Mouse (Mus musculus): Measurements from ENCODE around the gene Ttll5. TPM values are rescaled to one million over a fixed set of nuclear protein-coding genes. Genes with fewer than 3 reads are reported as not detected.

The Ttll5 gene
- total RNA-seq, 1 experiment from 2014 or later: 21.9 TPM

GRCm38 (mm10) chr12:86014174-86014573 lies 189.7 kb downstream of the Ttll5 start:
- no peak for DNase-seq

DNA sequence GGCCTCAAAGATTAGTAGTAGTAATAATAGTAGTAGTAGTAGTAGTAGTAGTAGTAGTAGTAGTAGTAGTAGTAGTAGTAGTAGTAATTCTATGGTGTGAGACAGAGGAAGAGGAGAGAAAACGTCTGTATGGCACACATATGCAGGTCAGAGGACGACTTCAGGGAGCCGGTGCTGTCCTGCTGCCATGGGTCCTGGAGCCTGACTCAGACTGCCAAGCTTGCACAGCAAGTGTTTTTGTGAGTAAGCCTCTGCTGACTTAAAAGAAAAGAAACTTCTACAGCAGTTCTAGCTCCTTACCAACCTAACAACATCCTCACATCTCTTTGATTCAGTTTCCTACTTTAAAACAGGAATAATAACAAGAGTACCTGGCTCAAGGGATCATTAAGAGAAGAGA lies 190.2 kb downstream of the Ttll5 start:
- no peak for DNase-seq

- DNase-seq: no peak
These were observed 190.7 kb downstream of the Ttll5 start for GRCm38 (mm10) chr12:86015114-86015513.

DNA sequence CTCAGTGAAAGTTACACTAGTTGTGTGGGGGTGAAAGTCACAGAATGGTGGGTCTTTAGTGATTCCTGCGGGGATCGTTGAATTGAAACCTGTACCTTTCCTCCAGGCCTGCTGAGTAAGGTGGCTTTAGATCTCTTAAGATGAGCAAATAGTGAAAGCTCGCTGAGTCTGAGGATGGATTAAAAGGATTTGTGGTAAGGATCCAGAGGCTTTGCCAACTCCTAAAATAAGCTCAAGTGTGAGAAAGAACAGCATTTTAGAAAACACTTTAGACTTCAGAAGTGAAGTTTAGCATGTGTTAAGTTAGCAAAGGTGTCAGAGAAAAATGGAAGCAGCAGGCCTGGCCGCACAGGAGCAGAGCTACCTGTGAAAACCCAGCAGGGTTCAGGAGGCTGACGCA lies 192.9 kb downstream of the Ttll5 start:
- DNase-seq: no peak

DNA sequence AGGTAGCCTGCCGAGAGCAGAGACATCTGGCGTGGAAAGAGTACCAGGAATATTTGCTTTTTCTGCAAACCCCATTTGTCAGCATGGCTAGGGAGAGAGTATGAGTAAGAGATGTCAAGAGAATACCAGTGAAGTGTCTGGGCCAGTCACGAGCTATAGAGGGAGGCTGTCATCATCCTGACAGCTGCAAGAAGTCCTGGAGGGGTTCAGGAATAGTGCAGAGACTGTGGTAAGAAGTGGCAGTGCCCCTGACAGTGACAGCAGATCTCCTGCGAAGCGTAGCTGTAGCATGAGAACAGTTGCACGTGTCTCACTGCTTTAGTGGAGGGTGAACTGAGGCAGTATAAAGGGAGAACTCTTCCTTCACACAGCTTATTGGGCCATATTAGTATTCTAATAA lies 197.1 kb downstream of the Ttll5 start:
- DNase-seq: no peak

GRCm38 (mm10) chr12:86022282-86022984 lies 198.0 kb downstream of the Ttll5 start:
- DNase-seq: no peak

- no peak for DNase-seq
These were observed 198.8 kb downstream of the Ttll5 start for GRCm38 (mm10) chr12:86023081-86023871.

GRCm38 (mm10) chr12:86024426-86024825 lies 200.0 kb downstream of the Ttll5 start:
- DNase-seq: peak; percentile 59

- DNase-seq: no peak
These were observed 201.0 kb downstream of the Ttll5 start for GRCm38 (mm10) chr12:86025480-86025879.

- no peak for DNase-seq
These were observed 202.5 kb downstream of the Ttll5 start for GRCm38 (mm10) chr12:86027000-86027399.

GRCm38 (mm10) chr12:86027747-86028146 lies 203.3 kb downstream of the Ttll5 start:
- no peak for DNase-seq

DNA sequence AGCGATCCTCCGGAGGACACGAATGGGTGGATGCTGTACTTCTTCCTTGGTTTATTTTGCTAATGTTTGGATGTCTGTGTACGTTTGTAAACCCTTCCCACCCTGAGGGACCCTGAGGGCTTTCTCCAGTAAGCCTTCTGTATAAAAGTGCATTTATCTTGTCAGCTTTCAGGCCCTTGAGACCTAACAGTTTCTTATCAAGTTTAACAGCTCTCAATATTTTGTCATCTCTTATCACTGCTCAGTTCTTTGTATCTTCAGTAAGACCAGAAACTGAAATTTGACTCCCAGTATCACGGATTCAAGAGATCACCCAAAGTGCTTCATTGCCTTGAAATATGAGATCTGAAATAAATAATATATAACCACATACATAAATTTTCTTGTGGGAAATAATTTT lies 206.5 kb downstream of the Ttll5 start:
- DNase-seq: no peak

GRCm38 (mm10) chr12:86035586-86035985 lies 211.1 kb downstream of the Ttll5 start:
- DNase-seq: no peak

DNA sequence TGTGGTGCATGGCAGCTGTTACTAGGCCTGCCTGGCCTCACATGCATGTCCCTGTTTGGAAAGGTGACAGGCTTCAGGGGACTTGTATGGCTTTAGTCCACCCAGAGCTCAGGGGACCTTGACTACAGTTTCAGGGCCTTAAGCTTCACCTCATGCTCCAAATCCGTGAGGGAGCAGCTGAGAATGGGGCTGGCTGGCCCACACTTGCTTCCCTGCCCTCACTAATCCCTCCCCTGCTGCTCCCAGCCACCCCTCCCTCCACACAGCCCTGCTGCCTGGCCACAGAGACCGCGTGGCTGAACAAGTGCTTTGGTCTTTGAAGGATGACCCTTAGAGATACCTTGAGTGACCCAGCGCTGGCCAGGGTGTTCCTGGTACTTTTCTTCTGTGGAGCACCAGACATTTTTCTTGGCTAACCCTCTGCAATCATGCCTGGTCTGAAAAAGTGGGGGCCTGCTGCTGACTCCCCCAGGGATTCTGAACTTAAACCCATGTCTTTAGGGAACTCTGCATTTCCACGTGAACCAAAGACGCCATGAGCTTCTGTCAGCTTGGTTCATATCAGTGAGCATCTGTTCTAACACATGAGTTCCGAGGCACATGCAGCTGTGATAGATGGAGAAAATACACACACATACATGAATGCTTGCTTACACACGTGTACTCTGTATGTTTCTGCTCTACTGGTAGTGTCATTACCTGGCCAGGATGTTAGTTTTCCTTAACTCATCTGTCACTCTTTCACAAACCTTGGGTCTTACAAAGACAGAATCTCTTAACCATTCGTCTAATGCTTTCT lies 212.1 kb downstream of the Ttll5 start:
- DNase-seq: no peak

GRCm38 (mm10) chr12:86037235-86037921 lies 212.9 kb downstream of the Ttll5 start:
- peak; percentile 51 for DNase-seq

- DNase-seq: no peak
These were observed 214.6 kb downstream of the Ttll5 start for GRCm38 (mm10) chr12:86039078-86039477.

- no peak for DNase-seq
These were observed 215.3 kb downstream of the Ttll5 start for GRCm38 (mm10) chr12:86039751-86040150.

DNA sequence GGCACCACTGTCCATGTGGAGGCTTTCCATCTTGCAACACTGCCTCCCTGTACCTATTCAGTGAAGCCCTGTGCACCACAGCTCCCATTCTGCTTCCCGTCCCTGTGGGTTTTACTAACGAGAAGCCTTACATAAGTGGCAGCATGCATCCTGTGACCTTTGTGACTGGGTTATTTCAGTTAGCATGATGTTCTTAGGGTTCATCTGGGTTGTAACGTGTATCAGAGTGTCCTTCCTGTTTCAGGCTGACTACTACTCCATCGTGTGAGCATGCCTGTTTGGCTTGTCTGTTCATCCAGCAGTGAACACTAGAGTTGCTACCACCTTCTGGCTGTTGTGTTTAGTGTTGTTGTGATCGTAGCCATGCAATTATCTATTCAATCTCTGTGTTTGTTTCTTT lies 221.7 kb downstream of the Ttll5 start:
- no peak for DNase-seq

DNA sequence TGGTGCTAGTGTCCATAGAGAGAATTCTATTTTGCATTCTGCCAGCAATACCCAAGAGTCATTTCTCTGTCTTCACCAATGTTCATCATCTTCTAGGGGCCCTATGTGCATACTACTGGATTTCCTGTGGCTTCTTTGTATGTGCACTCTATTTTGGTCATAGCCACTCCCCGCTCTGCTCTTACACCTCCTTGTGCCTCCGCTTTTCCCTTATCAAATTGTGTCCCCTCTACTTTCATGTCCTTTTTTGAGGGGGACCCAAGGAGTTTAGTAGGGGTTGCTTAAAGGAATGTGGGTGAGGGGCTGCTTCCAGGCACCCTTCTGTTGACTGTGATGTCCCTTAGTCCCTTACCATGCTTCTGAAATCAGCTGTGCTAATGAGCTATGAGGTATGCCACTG lies 222.3 kb downstream of the Ttll5 start:
- no peak for DNase-seq

GRCm38 (mm10) chr12:86047376-86047775 lies 222.9 kb downstream of the Ttll5 start:
- DNase-seq: no peak

DNA sequence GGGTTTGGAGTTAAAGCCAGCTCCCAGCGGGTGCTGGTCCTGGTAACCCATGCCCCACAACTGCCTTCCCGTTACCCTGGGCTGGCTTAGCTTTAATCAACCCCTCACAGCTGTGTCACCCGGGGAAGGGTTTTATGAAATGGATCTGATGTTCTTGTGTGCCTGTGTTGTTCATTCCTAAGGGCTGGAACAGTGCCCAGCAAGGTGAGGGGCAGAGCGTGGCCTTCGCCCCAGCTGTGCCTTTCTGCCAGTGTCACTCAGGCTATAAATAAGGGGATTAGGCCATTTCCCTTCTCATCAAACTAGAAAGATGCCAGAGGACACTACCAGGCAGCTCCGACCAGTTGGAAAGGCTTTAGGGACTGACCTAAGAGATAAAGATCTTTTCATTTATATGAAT lies 225.4 kb downstream of the Ttll5 start:
- no peak for DNase-seq

DNA sequence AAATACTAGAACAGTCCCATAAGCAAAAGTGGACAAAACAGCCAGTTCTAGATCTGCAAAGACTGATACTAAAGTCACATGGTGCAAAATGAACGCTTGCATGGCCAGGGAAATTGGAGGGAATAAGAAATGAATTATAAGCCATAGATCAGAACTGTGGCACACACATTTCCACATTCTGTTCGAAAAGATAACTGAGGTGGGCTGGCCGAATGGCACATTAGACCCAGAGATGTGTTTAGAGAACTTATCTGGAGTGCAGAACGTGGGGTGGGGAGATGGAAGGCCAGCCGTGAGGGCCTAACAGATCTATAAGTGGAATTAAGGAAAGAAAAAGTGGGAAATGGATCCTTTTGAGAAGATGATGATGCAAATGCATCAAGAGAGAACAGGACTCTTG lies 227.0 kb downstream of the Ttll5 start:
- DNase-seq: no peak
